Mouse (Mus musculus): ENCODE measurements around the gene Nop53.

DNA sequence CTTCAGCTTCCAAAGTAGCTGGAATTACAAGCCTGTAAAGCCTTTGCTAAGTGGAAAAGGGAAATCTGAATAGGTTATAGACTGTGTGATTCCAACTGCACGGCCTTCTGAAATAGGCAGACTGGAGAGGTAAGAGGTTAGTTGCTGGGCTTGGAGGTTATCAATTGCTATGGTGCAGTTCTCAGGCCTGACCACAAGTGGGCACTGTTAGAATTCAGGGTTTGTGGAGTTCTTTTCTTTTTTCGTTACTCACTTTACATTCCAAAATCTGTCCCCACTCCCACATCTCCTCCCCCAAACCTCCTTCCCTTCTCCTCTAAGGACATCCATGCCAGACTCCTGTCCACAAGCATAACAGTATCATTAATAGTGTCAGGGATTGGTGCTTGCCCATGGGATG, 31.6 kb downstream of the Nop53 start:
- TF ChIP-seq POLR2A (IDR thresholded peaks at IDR 0.05; ENCODE audit: low read depth, low read length) (no peak), CTCF (IDR thresholded peaks at IDR 0.05; ENCODE audit: extremely low read depth, insufficient read depth, insufficient read length, insufficient replicate concordance) (peak; percentile 36; the same call in 1 of the 2 replicates)
